Mouse (Mus musculus): Measurements from ENCODE around the gene Tiam1. TPM values are rescaled to one million over a fixed set of nuclear protein-coding genes. Genes with fewer than 3 reads are reported as not detected.

Tiam1 gene
- polyA plus RNA-seq, 1 experiment from 2014 or later = 15.7 TPM

DNA sequence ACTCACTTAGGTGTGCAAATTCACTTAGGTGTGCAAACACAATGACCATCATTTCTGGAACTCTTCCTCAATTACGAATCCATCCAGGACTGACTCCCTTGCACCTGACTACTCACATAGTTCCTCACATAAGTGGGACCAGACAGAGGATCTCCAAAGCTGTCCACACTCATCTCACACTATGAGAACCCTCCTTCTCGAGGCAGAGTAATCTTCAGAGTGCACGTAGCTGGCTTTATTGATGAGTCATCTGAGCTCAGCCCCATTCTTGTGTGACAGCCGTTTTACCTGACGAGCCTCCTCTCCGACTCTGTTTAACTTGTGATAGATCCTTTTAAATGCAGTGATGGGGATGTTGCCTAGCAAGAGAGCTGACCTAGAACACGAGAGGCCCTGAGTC is 41.0 kb downstream of the Tiam1 start:
- Histone ChIP-seq H3K9me3 (peaks cover 6% of the 10 kb centered on the region; the same call in 1 of the 2 replicates), H3K27me3 (replicated peaks) (no peaks in the 10 kb centered on the region), H3K36me3 (no peaks in the 10 kb centered on the region), H3K27ac (no peak overlapping the region), H3K4me3 (no peak overlapping the region), H3K9ac (no peak overlapping the region), H3K4me2 (replicated peaks) (no peak overlapping the region), H3K4me1 (0 out of 2 replicates have a peak, but pooled peaks cover 4% of the 10 kb centered on the region)
- 84% methylated on average over 7 of the region's 7 CpGs for WGBS
- no peak for ATAC-seq (ENCODE audit: low FRiP score, low read depth)

- H3K36me3 ChIP-seq = no peaks in the 10 kb centered on the region
- ATAC-seq (ENCODE audit: low FRiP score, low read depth) = no peak
- peaks cover 17% of the 10 kb centered on the region for H3K4me1 ChIP-seq
- H3K9ac ChIP-seq = no peak overlapping the region
- WGBS = 91% methylated on average over 11 of the region's 11 CpGs
- no peak overlapping the region for H3K4me2 ChIP-seq (replicated peaks)
- H3K4me3 ChIP-seq = no peak overlapping the region
- no peaks in the 10 kb centered on the region for H3K27me3 ChIP-seq (replicated peaks)
- H3K27ac ChIP-seq = no peak overlapping the region
- no peaks in the 10 kb centered on the region for H3K9me3 ChIP-seq
Measured at GRCm38 (mm10) chr16:90098191-90098605, 45.4 kb downstream of the Tiam1 start.

DNA sequence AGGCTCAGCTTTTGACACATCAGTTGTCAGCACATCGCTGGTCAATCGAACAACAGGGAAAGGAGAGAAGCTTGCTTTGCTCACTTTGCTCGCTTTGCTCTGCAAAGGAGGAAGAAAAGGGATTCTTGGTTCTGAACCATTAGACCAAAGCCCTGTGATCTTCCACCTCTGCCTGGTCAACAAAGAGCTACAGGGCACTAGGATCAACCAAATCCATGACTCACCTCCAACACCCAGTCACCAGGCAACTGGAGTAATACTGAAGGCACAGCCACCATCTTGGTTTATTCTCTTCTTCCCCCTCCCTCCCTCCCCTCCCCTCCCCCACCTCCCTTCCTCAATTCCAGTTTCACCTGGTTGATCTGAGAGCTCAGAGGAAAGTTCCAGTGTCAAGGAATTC is 45.8 kb downstream of the Tiam1 start:
- 97% methylated on average over 3 of the region's 3 CpGs for WGBS
- no peaks in the 10 kb centered on the region for H3K27me3 ChIP-seq (replicated peaks)
- H3K4me1 ChIP-seq = peaks cover 17% of the 10 kb centered on the region
- H3K4me2 ChIP-seq (replicated peaks) = no peak overlapping the region
- no peak overlapping the region for H3K27ac ChIP-seq
- H3K9me3 ChIP-seq = no peaks in the 10 kb centered on the region
- no peak overlapping the region for H3K4me3 ChIP-seq
- H3K36me3 ChIP-seq = no peaks in the 10 kb centered on the region
- ATAC-seq (ENCODE audit: low FRiP score, low read depth) = no peak
- H3K9ac ChIP-seq = no peak overlapping the region

DNA sequence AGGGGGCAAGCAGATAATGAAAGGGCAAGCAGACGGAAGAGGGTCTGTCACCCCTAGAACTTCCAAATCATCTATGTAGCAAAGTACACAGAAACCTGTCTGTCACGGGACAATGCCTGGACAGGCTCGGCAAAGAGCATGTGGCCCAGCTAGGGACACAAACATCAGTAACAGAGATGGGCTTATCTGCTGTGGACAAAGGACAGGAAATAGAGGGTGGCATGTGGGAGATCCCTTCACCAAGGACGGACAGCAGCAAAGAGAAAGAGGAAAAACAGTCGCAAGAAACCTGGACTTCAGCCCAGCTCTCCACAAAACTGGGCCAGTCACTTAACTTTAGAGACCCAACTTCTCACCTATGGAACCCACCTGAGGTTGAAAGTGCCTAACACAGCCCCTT is 47.6 kb downstream of the Tiam1 start:
- Histone ChIP-seq H3K9me3 (no peaks in the 10 kb centered on the region), H3K27me3 (replicated peaks) (no peaks in the 10 kb centered on the region), H3K4me3 (no peak overlapping the region), H3K9ac (no peak overlapping the region), H3K27ac (no peak overlapping the region), H3K36me3 (no peaks in the 10 kb centered on the region), H3K4me2 (replicated peaks) (no peak overlapping the region), H3K4me1 (peaks cover 17% of the 10 kb centered on the region)
- 81% methylated on average over 5 of the region's 5 CpGs for WGBS
- no peak for ATAC-seq (ENCODE audit: low FRiP score, low read depth)

DNA sequence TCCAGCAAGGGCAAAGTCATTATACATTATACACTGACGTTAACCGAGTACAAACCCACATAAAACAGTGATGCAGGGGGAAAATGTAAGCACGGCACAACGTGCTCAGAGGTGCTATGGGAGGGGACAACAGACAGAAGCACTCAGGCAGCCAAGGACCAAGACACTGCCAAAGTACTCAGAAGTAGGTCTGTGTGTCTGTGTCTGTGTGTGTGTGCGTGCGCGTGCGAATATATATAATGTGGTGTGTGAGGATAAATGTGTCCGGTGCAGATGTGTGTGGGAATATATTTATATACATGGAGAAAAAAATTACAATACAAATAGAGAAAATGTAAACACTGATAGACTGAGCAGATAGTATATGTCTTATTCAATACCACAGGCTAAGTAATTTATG is 50.6 kb downstream of the Tiam1 start:
- Histone ChIP-seq H3K4me2 (replicated peaks) (no peak overlapping the region), H3K27ac (no peak overlapping the region), H3K9me3 (no peaks in the 10 kb centered on the region), H3K9ac (no peak overlapping the region), H3K36me3 (no peaks in the 10 kb centered on the region), H3K4me1 (peaks cover 17% of the 10 kb centered on the region), H3K4me3 (no peak overlapping the region), H3K27me3 (replicated peaks) (no peaks in the 10 kb centered on the region)
- ATAC-seq (ENCODE audit: low FRiP score, low read depth) = no peak
- 87% methylated on average over 9 of the region's 9 CpGs for WGBS

DNA sequence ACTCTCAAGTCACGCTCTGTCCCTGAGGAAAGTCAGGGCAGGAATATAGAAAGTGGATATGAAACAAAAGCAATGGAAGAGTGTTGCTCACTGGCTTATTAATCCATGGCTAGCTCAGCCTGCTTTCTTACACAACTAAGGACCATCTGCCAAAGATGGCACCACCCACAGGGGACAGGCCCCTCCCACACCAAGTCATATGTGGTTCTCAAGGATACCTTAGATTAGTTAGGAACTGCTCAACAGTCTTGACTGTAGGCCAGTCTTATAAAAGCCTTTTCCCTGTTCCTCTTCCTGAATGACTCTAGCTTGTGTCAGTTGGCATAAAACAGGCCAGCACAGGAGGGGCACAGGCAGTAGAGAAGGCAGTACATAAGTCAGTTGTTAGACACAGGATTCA is 51.7 kb downstream of the Tiam1 start:
- no peak for ATAC-seq (ENCODE audit: low FRiP score, low read depth)
- Histone ChIP-seq H3K36me3 (no peaks in the 10 kb centered on the region), H3K9me3 (no peaks in the 10 kb centered on the region), H3K4me1 (peaks cover 17% of the 10 kb centered on the region), H3K27ac (no peak overlapping the region), H3K4me2 (replicated peaks) (no peak overlapping the region), H3K4me3 (no peak overlapping the region), H3K27me3 (replicated peaks) (no peaks in the 10 kb centered on the region), H3K9ac (no peak overlapping the region)
- 94% methylated on average over 1 of the region's 1 CpGs for whole genome bisulfite sequencing

GRCm38 (mm10) chr16:90091112-90091720 is 52.4 kb downstream of the Tiam1 start:
- Histone ChIP-seq H3K27ac (no peak overlapping the region), H3K9ac (no peak overlapping the region), H3K4me3 (no peak overlapping the region), H3K4me1 (peaks cover 17% of the 10 kb centered on the region), H3K4me2 (replicated peaks) (no peak overlapping the region), H3K9me3 (no peaks in the 10 kb centered on the region), H3K36me3 (no peaks in the 10 kb centered on the region), H3K27me3 (replicated peaks) (no peaks in the 10 kb centered on the region)
- ATAC-seq (ENCODE audit: low FRiP score, low read depth) = no peak
- WGBS = 87% methylated on average over 11 of the region's 11 CpGs

GRCm38 (mm10) chr16:90090368-90090767 is 53.2 kb downstream of the Tiam1 start:
- Histone ChIP-seq H3K9ac (no peak overlapping the region), H3K4me1 (peaks cover 17% of the 10 kb centered on the region; the same call in 1 of the 2 replicates), H3K36me3 (no peaks in the 10 kb centered on the region), H3K9me3 (no peaks in the 10 kb centered on the region), H3K27me3 (replicated peaks) (no peaks in the 10 kb centered on the region), H3K4me3 (no peak overlapping the region), H3K27ac (no peak overlapping the region), H3K4me2 (replicated peaks) (no peak overlapping the region)
- no peak for ATAC-seq (ENCODE audit: low FRiP score, low read depth)
- 96% methylated on average over 13 of the region's 13 CpGs for WGBS

DNA sequence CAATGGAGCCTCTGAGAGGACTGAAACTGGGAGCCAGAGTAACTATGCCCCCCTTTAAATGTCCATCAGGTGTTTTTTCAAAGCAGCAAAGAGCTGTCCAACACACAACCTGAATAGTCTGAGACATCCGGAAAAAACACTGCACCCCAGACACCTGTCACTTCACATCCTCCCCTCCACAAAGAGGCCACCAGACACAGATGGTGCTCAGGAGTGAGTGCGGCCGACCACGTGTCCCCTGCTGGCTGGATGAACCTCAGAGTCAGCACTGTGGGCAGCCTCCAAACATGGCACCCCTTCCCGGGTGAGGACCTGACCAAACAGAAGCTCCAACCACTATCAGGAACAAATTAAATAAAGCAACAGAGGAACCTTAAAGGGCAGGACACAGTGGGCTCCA is 56.3 kb downstream of the Tiam1 start:
- Histone ChIP-seq H3K27ac (no peak overlapping the region), H3K36me3 (no peaks in the 10 kb centered on the region), H3K27me3 (replicated peaks) (no peaks in the 10 kb centered on the region), H3K9ac (no peak overlapping the region), H3K4me2 (replicated peaks) (no peak overlapping the region), H3K4me3 (no peak overlapping the region), H3K9me3 (no peaks in the 10 kb centered on the region), H3K4me1 (0 out of 2 replicates have a peak, but pooled peaks cover 13% of the 10 kb centered on the region)
- ATAC-seq (ENCODE audit: low FRiP score, low read depth) = no peak
- 86% methylated on average over 5 of the region's 5 CpGs for WGBS

GRCm38 (mm10) chr16:90086111-90086510 is 57.5 kb downstream of the Tiam1 start:
- Histone ChIP-seq H3K4me3 (no peak overlapping the region), H3K9me3 (no peaks in the 10 kb centered on the region), H3K36me3 (no peaks in the 10 kb centered on the region), H3K9ac (no peak overlapping the region), H3K27me3 (replicated peaks) (no peaks in the 10 kb centered on the region), H3K4me1 (0 out of 2 replicates have a peak, but pooled peaks cover 13% of the 10 kb centered on the region), H3K27ac (no peak overlapping the region), H3K4me2 (replicated peaks) (no peak overlapping the region)
- no peak for ATAC-seq (ENCODE audit: low FRiP score, low read depth)
- WGBS = 91% methylated on average over 6 of the region's 6 CpGs

DNA sequence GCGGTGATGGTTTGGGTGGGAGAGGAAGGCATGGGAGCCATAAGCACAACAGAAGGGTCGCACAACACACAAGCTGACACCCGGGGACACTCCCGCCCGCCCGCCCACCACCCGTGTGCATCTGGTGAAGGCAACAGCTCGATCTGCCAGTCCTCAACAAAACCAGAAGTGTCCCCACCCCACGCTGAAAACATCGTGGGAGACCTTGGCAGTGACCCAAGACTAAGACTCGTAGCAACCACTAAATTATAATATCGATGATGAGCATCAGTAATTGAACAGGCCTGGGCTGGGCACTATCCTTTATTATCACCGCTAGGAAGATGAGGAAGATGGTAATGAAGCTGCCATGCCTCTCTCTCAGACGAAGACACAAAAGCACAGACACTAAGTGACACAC is 58.0 kb downstream of the Tiam1 start:
- H3K27me3 ChIP-seq (replicated peaks) = no peaks in the 10 kb centered on the region
- ATAC-seq (ENCODE audit: low FRiP score, low read depth) = no peak
- no peak overlapping the region for H3K4me2 ChIP-seq (replicated peaks)

DNA sequence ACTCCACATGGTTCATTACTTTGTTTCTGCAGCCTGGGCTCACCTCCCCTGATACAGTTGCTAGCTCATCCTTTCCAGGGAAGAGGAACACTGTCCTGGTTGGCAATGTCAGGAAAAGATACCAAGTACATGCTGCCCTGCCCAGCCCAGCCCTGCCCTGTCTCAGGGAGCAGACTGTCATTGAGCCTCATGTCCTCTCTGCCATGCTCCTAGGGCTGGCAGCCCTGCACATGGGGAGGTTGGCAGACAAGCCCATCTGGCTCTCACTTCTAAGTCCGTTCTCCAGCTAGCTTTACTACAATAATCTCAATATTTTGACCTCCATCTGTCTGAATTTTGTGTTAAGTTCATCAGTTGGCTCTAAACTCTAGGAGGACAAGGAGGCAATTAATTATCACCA is 62.4 kb downstream of the Tiam1 start:
- H3K4me1 ChIP-seq = 0 out of 2 replicates have a peak, but pooled peaks cover 13% of the 10 kb centered on the region
- no peaks in the 10 kb centered on the region for H3K9me3 ChIP-seq
- H3K4me3 ChIP-seq = no peak overlapping the region
- no peak overlapping the region for H3K9ac ChIP-seq
- H3K27me3 ChIP-seq (replicated peaks) = no peaks in the 10 kb centered on the region
- no peak for ATAC-seq (ENCODE audit: low FRiP score, low read depth)
- no peaks in the 10 kb centered on the region for H3K36me3 ChIP-seq
- no peak overlapping the region for H3K4me2 ChIP-seq (replicated peaks)
- H3K27ac ChIP-seq = no peak overlapping the region
- WGBS = 72% methylated on average over 1 of the region's 1 CpGs

More for the DNA sequence above, 58.0 kb downstream of the Tiam1 start:
- H3K4me3 ChIP-seq = no peak overlapping the region
- H3K27ac ChIP-seq = no peak overlapping the region
- 81% methylated on average over 14 of the region's 14 CpGs for WGBS
- H3K9ac ChIP-seq = no peak overlapping the region
- 0 out of 2 replicates have a peak, but pooled peaks cover 13% of the 10 kb centered on the region for H3K4me1 ChIP-seq
- no peaks in the 10 kb centered on the region for H3K36me3 ChIP-seq
- H3K9me3 ChIP-seq = no peaks in the 10 kb centered on the region

DNA sequence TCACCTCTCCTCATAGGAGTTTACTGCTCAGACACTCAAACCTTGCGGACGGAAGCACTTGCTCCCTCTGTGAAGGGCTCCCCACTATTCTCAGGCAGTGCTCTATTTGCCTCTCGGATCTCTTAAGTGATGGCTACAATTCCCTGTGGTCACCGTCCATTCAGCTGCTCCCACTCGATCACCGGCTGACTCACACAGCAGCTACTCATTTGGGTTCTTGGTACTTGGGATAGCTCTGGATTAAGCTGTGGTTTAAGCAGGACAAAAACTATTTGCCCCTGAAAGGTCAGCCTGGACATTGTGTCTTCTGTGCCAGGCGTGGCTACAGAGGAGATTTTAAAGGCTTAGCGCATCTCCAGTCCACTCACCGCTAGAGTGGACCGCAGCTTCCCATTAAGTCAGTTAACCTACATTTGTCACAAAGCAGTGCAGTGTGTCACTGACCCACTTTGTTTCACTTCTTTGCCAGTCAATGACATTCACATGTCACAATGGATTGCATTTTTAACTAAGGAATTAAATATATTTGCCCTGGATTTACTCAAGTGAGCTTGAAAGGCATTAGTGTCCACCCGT is 64.7 kb downstream of the Tiam1 start:
- H3K4me2 ChIP-seq (replicated peaks) = no peak overlapping the region

More for the DNA sequence above, 64.7 kb downstream of the Tiam1 start:
- Histone ChIP-seq H3K4me3 (no peak overlapping the region), H3K4me1 (peaks cover 4% of the 10 kb centered on the region; the same call in 1 of the 2 replicates), H3K9me3 (no peaks in the 10 kb centered on the region), H3K27me3 (replicated peaks) (no peaks in the 10 kb centered on the region), H3K36me3 (no peaks in the 10 kb centered on the region), H3K9ac (no peak overlapping the region), H3K27ac (no peak overlapping the region)
- WGBS = 86% methylated on average over 11 of the region's 11 CpGs
- ATAC-seq (ENCODE audit: low FRiP score, low read depth) = no peak

Data from neural tube, embryonic 12.5 days (tissue).